In genomic region chr4:142996406-142996805, GRCm38 (mm10) we compare ENCODE assay signal across 24 mouse cellular contexts.
A peak's percentile ranks its signal among the peaks of the same experiment; 100 is the strongest.
DNase-seq lines count a peak whose midpoint lies in the region; ATAC-seq and TF ChIP-seq lines count a peak whose summit lies in the region.
"Had no signal": no experiment of that assay in that cellular context is flagged by ENCODE, and none has a peak within 500 bp of the region (broad histone marks: within the 10 kb centered on the region; RNA-seq: fewer than 3 reads in every experiment).

No protein-coding gene starts in this region.

- ATAC-seq in forebrain, postnatal 0 days = no peak
- ATAC-seq in monocyte, adult 5-6 weeks (replicated peaks; ENCODE audit: insufficient number of reproducible peaks, low FRiP score, low TSS enrichment, poor library complexity, severe bottlenecking) = no peak
- ATAC-seq: forebrain, embryonic 14.5 days had no signal

- H3K4me3 ChIP-seq in forebrain, postnatal 0 days (ENCODE audit: low read depth, low read length) = no peak overlapping the region
- no peak overlapping the region for H3K4me3 ChIP-seq in forebrain, embryonic 10.5 days
- no peak overlapping the region for H3K4me3 ChIP-seq in left cerebral cortex, adult 2 months
- no peak overlapping the region for H3K4me3 ChIP-seq in ES-Bruce4 (ENCODE audit: low read depth, low read length)
- H3K4me3 ChIP-seq: heart, adult 2 months; heart, embryonic 13.5 days; neural tube, embryonic 13.5 days had no signal

- no peaks in the 10 kb centered on the region for H3K9me3 ChIP-seq in forebrain, postnatal 0 days (ENCODE audit: low read length)
- H3K9me3 ChIP-seq in forebrain, embryonic 10.5 days = no peaks in the 10 kb centered on the region
- H3K9me3 ChIP-seq in ES-Bruce4 (replicated peaks; ENCODE audit: control insufficient read depth, insufficient read depth, low read length, poor library complexity, severe bottlenecking) = no peaks in the 10 kb centered on the region
- H3K9me3 ChIP-seq: heart, embryonic 13.5 days; neural tube, embryonic 13.5 days had no signal

- H3K9ac ChIP-seq in forebrain, postnatal 0 days = no peak overlapping the region
- no peak overlapping the region for H3K9ac ChIP-seq in ES-Bruce4 (ENCODE audit: low read depth, poor library complexity, severe bottlenecking)
- H3K9ac ChIP-seq: heart, embryonic 13.5 days; hindbrain, embryonic 14.5 days; neural tube, embryonic 13.5 days had no signal

- H3K4me2 ChIP-seq in forebrain, postnatal 0 days (ENCODE audit: low read depth) = no peak overlapping the region
- H3K4me2 ChIP-seq: heart, embryonic 13.5 days; hindbrain, embryonic 14.5 days; neural tube, embryonic 13.5 days had no signal

- intact Hi-C loops in left cerebral cortex, adult 2 months (cut with DNase I) = no loop called here
- intact Hi-C loops in left cerebral cortex, postnatal 36 days (cut with DNase I) = no loop called here

- TF ChIP-seq POLR2A in ES-Bruce4 (IDR thresholded peaks at IDR 0.05; ENCODE audit: insufficient read depth, low read length) = no peak

- H3K36me3 ChIP-seq in forebrain, postnatal 0 days (ENCODE audit: insufficient read depth) = no peaks in the 10 kb centered on the region
- no peaks in the 10 kb centered on the region for H3K36me3 ChIP-seq in forebrain, embryonic 10.5 days (replicated peaks)
- no peaks in the 10 kb centered on the region for H3K36me3 ChIP-seq in ES-Bruce4 (ENCODE audit: control insufficient read depth, insufficient read depth, low read length, poor library complexity, severe bottlenecking)
- H3K36me3 ChIP-seq: heart, embryonic 13.5 days; neural tube, embryonic 13.5 days had no signal

- no peak for TF ChIP-seq EP300 in ES-Bruce4 (IDR thresholded peaks at IDR 0.05; ENCODE audit: insufficient read depth, low read depth, low read length)

- H3K27me3 ChIP-seq in forebrain, postnatal 0 days (ENCODE audit: insufficient read depth, low read length) = no peaks in the 10 kb centered on the region
- no peaks in the 10 kb centered on the region for H3K27me3 ChIP-seq in forebrain, embryonic 10.5 days (ENCODE audit: poor library complexity, severe bottlenecking)
- no peaks in the 10 kb centered on the region for H3K27me3 ChIP-seq in ES-Bruce4 (ENCODE audit: control insufficient read depth, insufficient read depth, low read length, poor library complexity, severe bottlenecking)
- H3K27me3 ChIP-seq: neural tube, embryonic 13.5 days had no signal

- DNase-seq in forebrain, postnatal 0 days = no peak
- DNase-seq in forebrain, embryonic 10.5 days (ENCODE audit: extremely low spot score, low spot score) = no peak
- DNase-seq in left cerebral cortex, adult 2 months (ENCODE audit: extremely low spot score in 1 of 2, low spot score in 2 of 2) = no peak
- DNase-seq in left cerebral cortex, postnatal 36 days (ENCODE audit: low spot score in 2 of 2) = no peak
- DNase-seq in cerebellum, postnatal 10 days = peak; percentile 41 to 45
- no peak for DNase-seq in lung, postnatal 36 days
- DNase-seq: adrenal gland, postnatal 25 days; gastrocnemius, postnatal 25 days; heart, adult 2 months; heart, postnatal 14 days; kidney, adult 9 months; kidney, postnatal 14 days; layer of hippocampus, postnatal 36 days; lung, postnatal 10 days; midbrain, embryonic 14.5 days; retina, postnatal 1 day; right cerebral cortex, postnatal 25 days; spleen, adult 18-20 months had no signal

- peak; percentile 26; the same call in 1 of the 2 replicates for TF ChIP-seq CTCF in forebrain, postnatal 0 days (IDR thresholded peaks at IDR 0.05; ENCODE audit: low read depth)
- TF ChIP-seq CTCF in left cerebral cortex, adult 2 months (IDR thresholded peaks at IDR 0.05) = peak; percentile 15
- TF ChIP-seq CTCF in ES-Bruce4 (IDR thresholded peaks at IDR 0.05; ENCODE audit: low read depth, low read length) = peak; percentile 37

- H3K4me1 ChIP-seq in forebrain, postnatal 0 days (ENCODE audit: insufficient read depth) = no peaks in the 10 kb centered on the region
- peaks cover 4% of the 10 kb centered on the region; the same call in 1 of the 2 replicates for H3K4me1 ChIP-seq in forebrain, embryonic 10.5 days
- no peaks in the 10 kb centered on the region for H3K4me1 ChIP-seq in ES-Bruce4 (ENCODE audit: control insufficient read depth, insufficient read depth, low read length)
- H3K4me1 ChIP-seq: heart, embryonic 13.5 days; neural tube, embryonic 13.5 days had no signal

- no peak overlapping the region for H3K27ac ChIP-seq in forebrain, postnatal 0 days (ENCODE audit: low read depth, low read length)
- no peak overlapping the region for H3K27ac ChIP-seq in forebrain, embryonic 10.5 days
- H3K27ac ChIP-seq in left cerebral cortex, adult 2 months = no peak overlapping the region
- no peak overlapping the region for H3K27ac ChIP-seq in ES-Bruce4 (ENCODE audit: insufficient read depth, low read length)
- H3K27ac ChIP-seq: heart, adult 2 months; heart, embryonic 13.5 days; hindbrain, embryonic 14.5 days; neural tube, embryonic 13.5 days had no signal

- whole genome bisulfite sequencing in forebrain, postnatal 0 days = 68% methylated on average over 4 of the region's 4 CpGs
- 70% methylated on average over 4 of the region's 4 CpGs for WGBS in forebrain, embryonic 10.5 days

Comparison
In these comparisons a context has a peak if more than half of its experiments do, and no peak if none do; other contexts are left out.
1. DNase-seq: peak in cerebellum, postnatal 10 days (2 of 2); none in forebrain, postnatal 0 days (single experiment), forebrain, embryonic 10.5 days (single experiment), left cerebral cortex, adult 2 months (0 of 2), left cerebral cortex, postnatal 36 days (0 of 2) and lung, postnatal 36 days (single experiment).
2. Peak in every context shown above with its lines, with median percentiles within 50 percentile points of each other: CTCF ChIP-seq.